Mouse (Mus musculus) MEL (cell line): ENCODE measurements around the gene Diexf.

Experiments used
- CTCF ChIP-seq, 3 experiments: IDR thresholded peaks in 2 of 3; conservative IDR thresholded peaks in 1 of 3; 2 replicates each; pipeline ENCODE4 v1.5.1; 2011 to 2012; ENCODE audit warnings: low read length in 3 of 3, low read depth in 2 of 3, mild to moderate bottlenecking in 2 of 3, improper control_type of control experiment in 1 of 3, inconsistent platforms in 1 of 3, mixed read lengths in 1 of 3, moderate library complexity in 1 of 3; ENCODE audit not compliant: control insufficient read depth in 1 of 3, insufficient read depth in 1 of 3, poor library complexity in 1 of 3, severe bottlenecking in 1 of 3
- MAX ChIP-seq: IDR thresholded peaks from 2 replicates; pipeline ENCODE4 v1.6.1; 2011; ENCODE audit warnings: low read length, improper control_type of control experiment
- MEF2A ChIP-seq: IDR thresholded peaks from 2 replicates; pipeline ENCODE4 v1.6.1; 2014; ENCODE audit warnings: low read depth, mild to moderate bottlenecking, inconsistent platforms, low read length, improper control_type of control experiment; ENCODE audit not compliant: poor library complexity, insufficient replicate concordance, severe bottlenecking; ENCODE audit errors: extremely low read depth

- TF ChIP-seq MAX (no peak), MEF2A (no peak), CTCF (IDR thresholded peaks at IDR 0.05 in 2 of 3, conservative IDR thresholded peaks at IDR 0.05 in 1 of 3; ENCODE audit: control insufficient read depth in 1 of 3, insufficient read depth in 1 of 3, low read depth in 2 of 3, low read length in 3 of 3, poor library complexity in 1 of 3, severe bottlenecking in 1 of 3) (no peak)
These were observed 43.8 kb downstream of the Diexf start for GRCm38 (mm10) chr1:193086111-193086841.
